Mouse (Mus musculus) embryo, embryonic 11 days (tissue): ENCODE data around the gene Pimreg.

Source experiments
- DNase-seq: peaks from one replicate; pipeline ENCODE4 v3.0.0-alpha.2; 2015

Pimreg gene

GRCm38 (mm10) chr11:72031353-72031752, 10.5 kb upstream of the Pimreg start:
- DNase-seq, result no peak

- DNase-seq, result no peak
Observed at GRCm38 (mm10) chr11:72032091-72032490, 9.7 kb upstream of the Pimreg start.

GRCm38 (mm10) chr11:72032589-72032988, 9.2 kb upstream of the Pimreg start:
- no peak for DNase-seq

GRCm38 (mm10) chr11:72037409-72037808, 4.4 kb upstream of the Pimreg start, which contains the start of gene Aipl1:
Gene Aipl1 (minus strand): TSS chr11:72037509.
- no peak for DNase-seq

- DNase-seq, result peak; percentile 88
Observed at GRCm38 (mm10) chr11:72037996-72038395, 3.8 kb upstream of the Pimreg start.

GRCm38 (mm10) chr11:72039599-72040386, 2.0 kb upstream of the Pimreg start:
- peak; percentile 46 for DNase-seq

GRCm38 (mm10) chr11:72041290-72041767, 503 bp upstream of the Pimreg start:
- DNase-seq, result no peak

- DNase-seq, result no peak
Observed at GRCm38 (mm10) chr11:72042631-72043030, 799 bp downstream of the Pimreg start.

- no peak for DNase-seq
Observed at GRCm38 (mm10) chr11:72044231-72044630, 2.4 kb downstream of the Pimreg start.

- DNase-seq, result no peak
Observed at GRCm38 (mm10) chr11:72048730-72049129, 6.9 kb downstream of the Pimreg start.

- no peak for DNase-seq
Observed at GRCm38 (mm10) chr11:72049171-72049759, 7.4 kb downstream of the Pimreg start.

- no peak for DNase-seq
Observed at GRCm38 (mm10) chr11:72050168-72050894, 8.5 kb downstream of the Pimreg start.

GRCm38 (mm10) chr11:72050895-72051858, 9.3 kb downstream of the Pimreg start:
- DNase-seq, result peak; percentile 75

GRCm38 (mm10) chr11:72052221-72052620, 10.4 kb downstream of the Pimreg start:
- DNase-seq, result no peak

- DNase-seq, result peak; percentile 81
Observed at GRCm38 (mm10) chr11:72052636-72053035, 10.8 kb downstream of the Pimreg start.

GRCm38 (mm10) chr11:72055176-72055575, 13.3 kb downstream of the Pimreg start:
- DNase-seq, result no peak

- DNase-seq, result no peak
Observed at GRCm38 (mm10) chr11:72057166-72057565, 15.3 kb downstream of the Pimreg start.

GRCm38 (mm10) chr11:72060416-72060815, 18.6 kb downstream of the Pimreg start:
- no peak for DNase-seq

GRCm38 (mm10) chr11:72061093-72061620, 19.3 kb downstream of the Pimreg start:
- no peak for DNase-seq

- DNase-seq, result no peak
Observed at GRCm38 (mm10) chr11:72064414-72064813, 22.6 kb downstream of the Pimreg start.

- DNase-seq, result no peak
Observed at GRCm38 (mm10) chr11:72065103-72065502, 23.3 kb downstream of the Pimreg start.

GRCm38 (mm10) chr11:72066330-72066729, 24.5 kb downstream of the Pimreg start:
- DNase-seq, result peak; percentile 60
